ENCODE assay signal across 9 mouse cellular contexts in the genomic region with DNA sequence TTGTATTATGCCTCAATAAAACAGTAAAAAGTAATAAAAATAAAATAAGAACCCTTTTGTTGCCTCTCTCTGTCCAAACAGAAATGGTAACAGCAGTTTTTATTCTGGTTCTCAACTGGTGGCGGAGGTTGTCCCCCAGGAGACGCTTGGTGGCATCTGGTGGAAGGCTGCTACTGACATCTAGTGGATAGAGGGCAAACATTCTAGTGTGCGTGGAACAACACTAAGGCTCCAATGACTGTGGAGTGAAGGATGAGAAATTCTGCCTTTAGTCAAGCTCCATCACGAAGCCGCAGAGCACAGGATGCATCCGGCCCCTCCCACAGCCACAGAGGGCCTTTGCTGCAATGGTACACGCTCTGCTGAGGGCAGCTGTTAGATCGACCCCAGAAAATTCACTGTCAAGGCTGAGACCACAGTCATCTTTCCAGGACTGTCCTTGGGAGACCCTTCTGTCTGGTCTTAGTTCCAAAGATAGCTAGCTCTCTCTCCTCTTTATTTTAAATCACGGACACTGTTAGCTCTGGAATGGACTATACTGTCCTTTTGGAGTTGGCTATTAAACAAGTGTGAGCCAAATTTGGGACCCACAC. TPM values are rescaled to one million over a fixed set of nuclear protein-coding genes. Genes with fewer than 3 reads are reported as not detected.
DNase-seq lines count a peak whose midpoint lies in the region; ATAC-seq and TF ChIP-seq lines count a peak whose summit lies in the region.
"Had no signal": no experiment of that assay in that cellular context is flagged by ENCODE, and none has a peak within 500 bp of the region (broad histone marks: within the 10 kb centered on the region; RNA-seq: fewer than 3 reads in every experiment).

No protein-coding gene starts in this region.

- H3K27me3 ChIP-seq in heart, embryonic 14.5 days (ENCODE audit: control insufficient read depth, insufficient read depth, low read length) = no peaks in the 10 kb centered on the region
- peaks cover 3% of the 10 kb centered on the region; the same call in 1 of the 2 replicates for H3K27me3 ChIP-seq in liver, postnatal 0 days (ENCODE audit: insufficient read depth, low read length)
- H3K27me3 ChIP-seq in neural tube, embryonic 15.5 days (replicated peaks) = no peaks in the 10 kb centered on the region

- TF ChIP-seq CTCF in liver, postnatal 0 days (IDR thresholded peaks at IDR 0.05; ENCODE audit: low read depth) = peak; percentile 88

- H3K36me3 ChIP-seq in heart, embryonic 14.5 days (ENCODE audit: control insufficient read depth, insufficient read depth, low read length) = no peaks in the 10 kb centered on the region
- H3K36me3 ChIP-seq in liver, postnatal 0 days (replicated peaks; ENCODE audit: insufficient read depth, low read length) = no peaks in the 10 kb centered on the region
- no peaks in the 10 kb centered on the region for H3K36me3 ChIP-seq in neural tube, embryonic 15.5 days

- 19% methylated on average over 9 of the region's 9 CpGs for WGBS in heart, embryonic 14.5 days
- WGBS in liver, postnatal 0 days (ENCODE audit: insufficient replicate concordance) = 16% methylated on average over 9 of the region's 9 CpGs
- WGBS in neural tube, embryonic 15.5 days = 19% methylated on average over 9 of the region's 9 CpGs

- TF ChIP-seq EP300 in liver, postnatal 0 days (IDR thresholded peaks at IDR 0.05; ENCODE audit: low read depth) = no peak

- no peak overlapping the region for H3K9ac ChIP-seq in heart, embryonic 14.5 days (ENCODE audit: low read length)
- H3K9ac ChIP-seq in liver, postnatal 0 days (replicated peaks) = no peak overlapping the region
- peak overlapping the region; percentile 36; the same call in 1 of the 2 replicates for H3K9ac ChIP-seq in neural tube, embryonic 15.5 days (replicated peaks)

- peak; percentile 21 to 24 for DNase-seq in adrenal gland, adult 18-20 months (ENCODE audit: low spot score in 2 of 2)
- DNase-seq in embryo, embryonic 11.5 days (ENCODE audit: low read depth, low spot score) = peak; percentile 41
- DNase-seq in kidney, postnatal 10 days = peak; percentile 68
- peak; percentile 34 for DNase-seq in liver, postnatal 0 days
- peak; percentile 61 for DNase-seq in thymus, postnatal 4 days

- H3K4me1 ChIP-seq in heart, embryonic 14.5 days (ENCODE audit: control insufficient read depth in 2 of 2, insufficient read depth in 2 of 2, low read length in 2 of 2) = peaks cover 0 to 3% of the 10 kb centered on the region in 2 experiments; a peak in 2 of 4 replicates
- peaks cover 4% of the 10 kb centered on the region; the same call in 1 of the 2 replicates for H3K4me1 ChIP-seq in liver, postnatal 0 days (ENCODE audit: insufficient read depth)
- no peaks in the 10 kb centered on the region for H3K4me1 ChIP-seq in neural tube, embryonic 15.5 days

- H3K4me2 ChIP-seq in heart, embryonic 14.5 days (ENCODE audit: low read length) = no peak overlapping the region
- H3K4me2 ChIP-seq in liver, postnatal 0 days (ENCODE audit: low read depth, low read length) = no peak overlapping the region
- H3K4me2 ChIP-seq in neural tube, embryonic 15.5 days = peak overlapping the region; percentile 29

- no peak overlapping the region for H3K4me3 ChIP-seq in heart, embryonic 14.5 days (ENCODE audit: control insufficient read depth in 1 of 2, insufficient read depth in 1 of 2, low read depth in 1 of 2, low read length in 2 of 2)
- H3K4me3 ChIP-seq in liver, postnatal 0 days (ENCODE audit: low read depth, low read length) = no peak overlapping the region
- H3K4me3 ChIP-seq in neural tube, embryonic 15.5 days (replicated peaks) = no peak overlapping the region

- peak; percentile 51 for ATAC-seq in CD4-positive, CD25-positive, alpha-beta regulatory T cell, adult 4 months
- ATAC-seq in heart, embryonic 14.5 days (ENCODE audit: insufficient number of reproducible peaks, insufficient read depth, low FRiP score, low read depth) = peak; percentile 64; the same call in 1 of the 2 replicates
- peak; percentile 62 for ATAC-seq in liver, postnatal 0 days
- peak; percentile 79; the same call in 1 of the 2 replicates for ATAC-seq in neural tube, embryonic 15.5 days (ENCODE audit: low FRiP score)

- H3K27ac ChIP-seq in heart, embryonic 14.5 days (replicated peaks in 1 of 2; ENCODE audit: control insufficient read depth in 1 of 2, insufficient read depth in 1 of 2, low read depth in 2 of 2, low read length in 2 of 2) = no peak overlapping the region
- H3K27ac ChIP-seq in liver, postnatal 0 days (ENCODE audit: low read depth) = no peak overlapping the region
- H3K27ac ChIP-seq in neural tube, embryonic 15.5 days (replicated peaks) = no peak overlapping the region

- H3K9me3 ChIP-seq in heart, embryonic 14.5 days (ENCODE audit: control insufficient read depth, low read length) = no peaks in the 10 kb centered on the region
- no peaks in the 10 kb centered on the region for H3K9me3 ChIP-seq in liver, postnatal 0 days (ENCODE audit: low read length)
- no peaks in the 10 kb centered on the region for H3K9me3 ChIP-seq in neural tube, embryonic 15.5 days (replicated peaks)

RNA-seq across cellular contexts. Expression of gene Olfr9, which starts 11.6 kb away (rescaled TPM):
- polyA plus RNA-seq in CD4-positive, CD25-positive, alpha-beta regulatory T cell, adult 4 months (2017; shearing (Covaris generic)) = not detected
- not detected for total RNA-seq in adrenal gland, adult 18-20 months (2021)
- not detected in 2 replicates for polyA plus RNA-seq in heart, embryonic 14.5 days (2014; fragmentation: Nextera tagmentation; extraction: Ambion mirVana)
- polyA plus RNA-seq in liver, postnatal 0 days (2015; fragmentation: Nextera tagmentation; extraction: Ambion mirVana) = not detected in 2 replicates
- not detected in 2 replicates for polyA plus RNA-seq in neural tube, embryonic 15.5 days (2015; fragmentation: Nextera tagmentation; extraction: Ambion mirVana)
- total RNA-seq: left cerebral cortex, adult 8-10 months had no signal

RNA-seq across cellular contexts. Expression of gene Mettl7b, which starts 16.8 kb away (rescaled TPM):
- polyA plus RNA-seq in CD4-positive, CD25-positive, alpha-beta regulatory T cell, adult 4 months (2017; shearing (Covaris generic)) = not detected
- total RNA-seq in adrenal gland, adult 18-20 months (2021) = under 1 TPM; 0.32 to 0.33 TPM
- polyA plus RNA-seq in heart, embryonic 14.5 days (2014; fragmentation: Nextera tagmentation; extraction: Ambion mirVana) = 0.32 TPM in 1 of 2 replicates, not detected in the other
- polyA plus RNA-seq in liver, postnatal 0 days (2015; fragmentation: Nextera tagmentation; extraction: Ambion mirVana) = 29.9 and 33.3 TPM in 2 replicates
- polyA plus RNA-seq in neural tube, embryonic 15.5 days (2015; fragmentation: Nextera tagmentation; extraction: Ambion mirVana) = 0.19 TPM in 1 of 2 replicates, not detected in the other
- total RNA-seq: left cerebral cortex, adult 8-10 months had no signal

RNA-seq across cellular contexts. Expression of gene Olfr763, which starts 33.0 kb away (rescaled TPM):
- not detected for polyA plus RNA-seq in CD4-positive, CD25-positive, alpha-beta regulatory T cell, adult 4 months (2017; shearing (Covaris generic))
- not detected for total RNA-seq in adrenal gland, adult 18-20 months (2021)
- not detected in 2 replicates for polyA plus RNA-seq in heart, embryonic 14.5 days (2014; fragmentation: Nextera tagmentation; extraction: Ambion mirVana)
- polyA plus RNA-seq in liver, postnatal 0 days (2015; fragmentation: Nextera tagmentation; extraction: Ambion mirVana) = not detected in 2 replicates
- polyA plus RNA-seq in neural tube, embryonic 15.5 days (2015; fragmentation: Nextera tagmentation; extraction: Ambion mirVana) = not detected in 2 replicates
- total RNA-seq: left cerebral cortex, adult 8-10 months had no signal

RNA-seq across cellular contexts. Expression of gene Itga7, which starts 44.0 kb away (rescaled TPM):
- 1 to 10 TPM; 2.9 to 3.1 TPM for polyA plus RNA-seq in CD4-positive, CD25-positive, alpha-beta regulatory T cell, adult 4 months (2017; shearing (Covaris generic))
- total RNA-seq in adrenal gland, adult 18-20 months (2021) = 10 to 100 TPM; 10.7 to 25.7 TPM
- polyA plus RNA-seq in heart, embryonic 14.5 days (2014; fragmentation: Nextera tagmentation; extraction: Ambion mirVana) = 3.7 and 3.9 TPM in 2 replicates
- polyA plus RNA-seq in liver, postnatal 0 days (2015; fragmentation: Nextera tagmentation; extraction: Ambion mirVana) = 0.66 and 0.70 TPM in 2 replicates
- polyA plus RNA-seq in neural tube, embryonic 15.5 days (2015; fragmentation: Nextera tagmentation; extraction: Ambion mirVana) = 7.2 and 8.8 TPM in 2 replicates

RNA-seq across cellular contexts. Expression of gene Bloc1s1, which starts 53.8 kb away (rescaled TPM):
- polyA plus RNA-seq in CD4-positive, CD25-positive, alpha-beta regulatory T cell, adult 4 months (2017; shearing (Covaris generic)) = 100 to 1,000 TPM; 227 to 233 TPM
- total RNA-seq in adrenal gland, adult 18-20 months (2021) = 100 to 1,000 TPM; 177 to 191 TPM
- 239 and 251 TPM in 2 replicates for polyA plus RNA-seq in heart, embryonic 14.5 days (2014; fragmentation: Nextera tagmentation; extraction: Ambion mirVana)
- 128 and 130 TPM in 2 replicates for polyA plus RNA-seq in liver, postnatal 0 days (2015; fragmentation: Nextera tagmentation; extraction: Ambion mirVana)
- 248 and 265 TPM in 2 replicates for polyA plus RNA-seq in neural tube, embryonic 15.5 days (2015; fragmentation: Nextera tagmentation; extraction: Ambion mirVana)

Comparison
In these comparisons a context has a peak if more than half of its experiments do, and no peak if none do; other contexts are left out.
1. RNA of gene Mettl7b, which starts 16.8 kb away (polyA plus RNA-seq): 29.9 to 33.3 TPM in liver, postnatal 0 days; 0.19 TPM in neural tube, embryonic 15.5 days, not detected in CD4-positive, CD25-positive, alpha-beta regulatory T cell, adult 4 months and 0.32 TPM in heart, embryonic 14.5 days; every median in the first group is over 10 times any median in the second.
2. Peak in every context shown above with its lines, with median percentiles within 50 percentile points of each other: ATAC-seq and DNase-seq.